Mouse (Mus musculus): ENCODE measurements around the gene Slc18a2. TPM values are rescaled to one million over a fixed set of nuclear protein-coding genes. Genes with fewer than 3 reads are reported as not detected.

Gene Slc18a2
- polyA plus RNA-seq, 1 experiment from 2014 or later: 15.1 TPM

DNA sequence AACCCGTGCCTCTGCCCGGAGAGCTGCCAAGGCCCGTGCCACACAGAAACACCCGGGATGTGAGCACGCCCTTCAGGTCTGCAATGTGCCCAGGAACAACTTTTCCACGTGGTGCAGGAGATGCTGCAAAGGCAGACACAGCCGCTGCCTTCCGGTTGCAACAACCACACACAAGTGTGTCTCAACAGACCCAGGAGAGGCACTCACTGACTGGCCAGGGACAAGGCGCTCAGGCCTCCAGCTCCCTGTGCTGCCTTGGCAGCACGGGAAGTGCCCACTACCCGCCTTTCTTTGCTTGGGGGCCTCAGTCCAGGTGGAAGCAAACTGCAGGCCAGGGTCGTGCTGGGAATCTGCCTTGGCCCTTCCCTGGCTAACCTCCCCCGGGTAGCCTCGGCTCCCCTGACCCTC is 83.6 kb downstream of the Slc18a2 start:
- Histone ChIP-seq H3K9me3 (no peaks in the 10 kb centered on the region), H3K27me3 (no peaks in the 10 kb centered on the region), H3K4me3 (peak overlapping the region; percentile 92), H3K4me1 (replicated peaks) (peaks cover 42% of the 10 kb centered on the region), H3K36me3 (no peaks in the 10 kb centered on the region), H3K27ac (no peak overlapping the region), H3K9ac (peak overlapping the region; percentile 95), H3K4me2 (peak overlapping the region; percentile 100)
- no peak for ATAC-seq (ENCODE audit: low FRiP score)
- under 1% methylated on average over 14 of the region's 14 CpGs for WGBS

DNA sequence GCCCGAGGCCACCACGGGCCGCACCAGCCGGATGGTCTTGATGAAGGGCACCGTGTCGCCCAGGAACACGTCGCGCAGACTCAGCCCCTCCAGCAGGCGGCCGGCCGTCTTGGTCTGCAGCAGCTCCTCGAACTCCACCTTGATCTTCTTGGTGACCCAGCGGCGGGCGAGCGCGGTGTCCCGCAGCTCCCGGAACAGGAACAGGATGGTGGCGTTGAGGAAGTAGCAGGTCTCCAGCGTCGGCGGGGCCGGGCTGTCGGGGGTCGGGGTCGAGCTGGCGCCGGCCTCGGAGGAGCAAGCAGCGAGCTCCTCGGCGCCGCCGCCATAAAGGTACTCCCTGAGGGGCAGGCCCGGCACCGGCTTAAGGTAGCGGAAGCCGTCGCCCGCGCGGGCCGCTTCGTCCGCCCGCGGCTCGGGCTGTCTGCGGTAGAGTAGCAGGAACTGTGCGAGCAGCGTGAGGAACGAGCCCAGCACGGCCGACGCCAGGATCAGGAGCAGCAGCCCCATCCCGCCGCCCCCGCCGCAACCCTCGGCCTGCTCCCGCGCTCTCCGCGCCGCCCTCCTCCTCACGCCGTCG is 84.5 kb downstream of the Slc18a2 start:
- Histone ChIP-seq H3K27ac (peak overlapping the region; percentile 96), H3K4me1 (replicated peaks) (peaks cover 42% of the 10 kb centered on the region), H3K4me3 (peak overlapping the region; percentile 92), H3K27me3 (no peaks in the 10 kb centered on the region), H3K4me2 (peak overlapping the region; percentile 100), H3K9ac (peak overlapping the region; percentile 95), H3K9me3 (no peaks in the 10 kb centered on the region), H3K36me3 (no peaks in the 10 kb centered on the region)
- 1% methylated on average over 40 of the region's 70 CpGs for WGBS
- ATAC-seq (ENCODE audit: low FRiP score): peak; percentile 70

Other genes starting within 250 kb of the Slc18a2 start
- 29.6 and 29.8 TPM in 2 replicates for gene Shtn1, start 184.8 kb upstream of the Slc18a2 start, polyA plus RNA-seq (2015; fragmentation: Nextera tagmentation; extraction: Ambion mirVana)
- not detected in 2 replicates for gene Vax1, start 90.8 kb upstream of the Slc18a2 start, polyA plus RNA-seq (2015; fragmentation: Nextera tagmentation; extraction: Ambion mirVana)
- not detected in 2 replicates for gene Kcnk18, start 41.7 kb upstream of the Slc18a2 start, polyA plus RNA-seq (2015; fragmentation: Nextera tagmentation; extraction: Ambion mirVana)
- gene Rps12-ps3, start 61.4 kb downstream of the Slc18a2 start, polyA plus RNA-seq (2015; fragmentation: Nextera tagmentation; extraction: Ambion mirVana): 5.4 and 8.9 TPM in 2 replicates
- gene Pdzd8, start 84.9 kb downstream of the Slc18a2 start, polyA plus RNA-seq (2015; fragmentation: Nextera tagmentation; extraction: Ambion mirVana): 9.1 and 10.4 TPM in 2 replicates
- gene Emx2, start 197.5 kb downstream of the Slc18a2 start, polyA plus RNA-seq (2015; fragmentation: Nextera tagmentation; extraction: Ambion mirVana): 0.74 and 1.1 TPM in 2 replicates

Measured in hindbrain, embryonic 13.5 days (tissue).